Mouse (Mus musculus): ENCODE data around the gene Gm973. TPM values are rescaled to one million over a fixed set of nuclear protein-coding genes. Genes with fewer than 3 reads are reported as not detected.

The Gm973 gene
- polyA plus RNA-seq, 1 experiment from 2014 or later, result 5.5 TPM

- no peak overlapping the region for H3K27ac ChIP-seq (ENCODE audit: low read length)
- no peak for ATAC-seq
- no peak for DNase-seq (ENCODE audit: low spot score)
- TF ChIP-seq EP300 (IDR thresholded peaks at IDR 0.05), result no peak
- TF ChIP-seq CTCF (IDR thresholded peaks at IDR 0.05), result no peak
- H3K27me3 ChIP-seq (replicated peaks; ENCODE audit: insufficient read depth, low read length), result no peaks in the 10 kb centered on the region
- WGBS, result 75% methylated on average over 7 of the region's 7 CpGs
- no peaks in the 10 kb centered on the region for H3K9me3 ChIP-seq (ENCODE audit: low read length)
- no peaks in the 10 kb centered on the region for H3K4me1 ChIP-seq (ENCODE audit: insufficient read depth, low read depth, low read length)
- no peak overlapping the region for H3K4me3 ChIP-seq (ENCODE audit: low read depth, low read length)
- H3K36me3 ChIP-seq (ENCODE audit: insufficient read depth, low read length), result no peaks in the 10 kb centered on the region
- H3K4me2 ChIP-seq (replicated peaks; ENCODE audit: low read depth, low read length), result no peak overlapping the region
- no peak overlapping the region for H3K9ac ChIP-seq (replicated peaks; ENCODE audit: low read depth)
Observed at GRCm38 (mm10) chr1:59566281-59566680, 50.2 kb downstream of the Gm973 start.

DNA sequence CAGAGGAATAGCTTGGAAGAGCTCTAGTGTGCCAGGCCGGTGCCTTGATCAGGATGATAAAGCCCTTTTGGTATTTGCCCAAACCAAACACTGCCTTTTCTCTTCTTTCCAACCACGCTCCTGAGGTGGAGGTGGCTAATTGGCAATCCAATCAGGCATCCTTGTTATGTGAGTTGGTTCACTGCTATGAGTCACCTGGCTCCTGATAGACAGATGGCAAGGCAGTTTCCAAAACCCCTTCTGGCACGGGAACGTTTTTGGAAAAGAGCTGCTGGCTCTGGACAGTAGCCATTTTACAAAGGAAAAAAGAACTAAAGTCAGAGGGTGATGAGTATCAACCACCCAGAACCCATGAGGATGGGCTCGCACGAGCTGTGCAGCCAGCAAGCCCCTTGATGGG is 50.9 kb downstream of the Gm973 start:
- Histone ChIP-seq H3K36me3 (ENCODE audit: insufficient read depth, low read length) (no peaks in the 10 kb centered on the region), H3K9ac (replicated peaks; ENCODE audit: low read depth) (no peak overlapping the region), H3K27me3 (replicated peaks; ENCODE audit: insufficient read depth, low read length) (no peaks in the 10 kb centered on the region), H3K4me2 (replicated peaks; ENCODE audit: low read depth, low read length) (no peak overlapping the region), H3K27ac (ENCODE audit: low read length) (no peak overlapping the region), H3K9me3 (ENCODE audit: low read length) (no peaks in the 10 kb centered on the region), H3K4me3 (ENCODE audit: low read depth, low read length) (no peak overlapping the region), H3K4me1 (ENCODE audit: insufficient read depth, low read depth, low read length) (no peaks in the 10 kb centered on the region)
- TF ChIP-seq EP300 (IDR thresholded peaks at IDR 0.05) (no peak), CTCF (IDR thresholded peaks at IDR 0.05) (no peak)
- no peak for ATAC-seq
- 57% methylated on average over 6 of the region's 6 CpGs for WGBS
- DNase-seq (ENCODE audit: low spot score), result no peak

DNA sequence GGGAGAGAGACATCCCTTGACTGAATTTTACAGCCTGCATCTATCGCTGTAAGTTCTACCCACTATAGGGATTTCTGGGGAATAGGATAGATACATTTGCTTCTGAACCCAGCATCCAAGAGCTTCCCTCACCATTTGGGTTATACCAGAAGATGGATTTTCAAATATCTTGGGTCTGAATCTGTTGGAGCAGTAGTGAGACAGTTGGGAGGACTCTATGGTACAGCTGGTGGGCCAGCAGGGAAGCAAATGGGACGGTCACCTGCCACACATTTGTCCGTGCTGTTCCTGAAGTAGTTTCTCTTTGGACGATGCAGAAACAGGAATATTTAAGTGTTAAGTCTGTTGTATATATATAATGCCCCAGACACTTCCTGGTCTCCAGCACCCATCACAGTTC is 51.5 kb downstream of the Gm973 start:
- no peak overlapping the region for H3K4me2 ChIP-seq (replicated peaks; ENCODE audit: low read depth, low read length)
- WGBS, result 79% methylated on average over 4 of the region's 4 CpGs
- H3K27me3 ChIP-seq (replicated peaks; ENCODE audit: insufficient read depth, low read length), result no peaks in the 10 kb centered on the region
- no peaks in the 10 kb centered on the region for H3K4me1 ChIP-seq (ENCODE audit: insufficient read depth, low read depth, low read length)
- H3K9ac ChIP-seq (replicated peaks; ENCODE audit: low read depth), result no peak overlapping the region
- no peak overlapping the region for H3K4me3 ChIP-seq (ENCODE audit: low read depth, low read length)
- H3K36me3 ChIP-seq (ENCODE audit: insufficient read depth, low read length), result no peaks in the 10 kb centered on the region
- no peak overlapping the region for H3K27ac ChIP-seq (ENCODE audit: low read length)
- H3K9me3 ChIP-seq (ENCODE audit: low read length), result no peaks in the 10 kb centered on the region
- TF ChIP-seq EP300 (IDR thresholded peaks at IDR 0.05), result no peak
- no peak for TF ChIP-seq CTCF (IDR thresholded peaks at IDR 0.05)
- DNase-seq (ENCODE audit: low spot score) (no peak), ATAC-seq (no peak)

DNA sequence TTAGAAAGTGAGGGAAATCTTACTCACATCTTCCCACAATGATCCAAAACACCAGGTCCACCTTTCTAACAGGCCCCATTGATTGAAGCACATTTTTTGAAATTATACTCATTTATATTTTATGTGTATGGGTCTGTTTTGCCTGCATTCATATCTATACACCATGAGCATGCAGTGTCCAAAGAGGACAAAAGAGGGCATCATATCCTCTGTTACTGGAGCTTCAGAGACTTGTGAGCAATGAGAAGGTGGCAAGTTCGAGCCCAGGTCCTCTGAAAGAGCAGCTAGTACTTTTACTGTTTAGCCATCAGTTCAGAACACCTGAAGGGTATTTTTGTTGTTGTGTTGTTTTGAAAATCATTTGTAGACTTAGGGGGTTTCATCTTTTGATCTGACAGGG is 52.2 kb downstream of the Gm973 start:
- TF ChIP-seq CTCF (IDR thresholded peaks at IDR 0.05), result no peak
- TF ChIP-seq EP300 (IDR thresholded peaks at IDR 0.05), result no peak
- H3K4me1 ChIP-seq (ENCODE audit: insufficient read depth, low read depth, low read length), result no peaks in the 10 kb centered on the region
- H3K4me3 ChIP-seq (ENCODE audit: low read depth, low read length), result no peak overlapping the region
- no peaks in the 10 kb centered on the region for H3K27me3 ChIP-seq (replicated peaks; ENCODE audit: insufficient read depth, low read length)
- H3K9ac ChIP-seq (replicated peaks; ENCODE audit: low read depth), result no peak overlapping the region
- H3K4me2 ChIP-seq (replicated peaks; ENCODE audit: low read depth, low read length), result no peak overlapping the region
- H3K27ac ChIP-seq (ENCODE audit: low read length), result no peak overlapping the region
- DNase-seq (ENCODE audit: low spot score), result no peak
- H3K36me3 ChIP-seq (ENCODE audit: insufficient read depth, low read length), result no peaks in the 10 kb centered on the region
- no peak for ATAC-seq
- WGBS, result 85% methylated on average over 1 of the region's 1 CpGs
- H3K9me3 ChIP-seq (ENCODE audit: low read length), result no peaks in the 10 kb centered on the region

GRCm38 (mm10) chr1:59569301-59569700 is 53.2 kb downstream of the Gm973 start:
- no peak for ATAC-seq
- Histone ChIP-seq H3K4me1 (ENCODE audit: insufficient read depth, low read depth, low read length) (no peaks in the 10 kb centered on the region), H3K27ac (ENCODE audit: low read length) (no peak overlapping the region), H3K4me3 (ENCODE audit: low read depth, low read length) (no peak overlapping the region), H3K27me3 (replicated peaks; ENCODE audit: insufficient read depth, low read length) (no peaks in the 10 kb centered on the region), H3K9me3 (ENCODE audit: low read length) (no peaks in the 10 kb centered on the region), H3K9ac (replicated peaks; ENCODE audit: low read depth) (no peak overlapping the region), H3K4me2 (replicated peaks; ENCODE audit: low read depth, low read length) (no peak overlapping the region), H3K36me3 (ENCODE audit: insufficient read depth, low read length) (no peaks in the 10 kb centered on the region)
- 68% methylated on average over 5 of the region's 5 CpGs for WGBS
- no peak for TF ChIP-seq EP300 (IDR thresholded peaks at IDR 0.05)
- no peak for TF ChIP-seq CTCF (IDR thresholded peaks at IDR 0.05)
- no peak for DNase-seq (ENCODE audit: low spot score)

DNA sequence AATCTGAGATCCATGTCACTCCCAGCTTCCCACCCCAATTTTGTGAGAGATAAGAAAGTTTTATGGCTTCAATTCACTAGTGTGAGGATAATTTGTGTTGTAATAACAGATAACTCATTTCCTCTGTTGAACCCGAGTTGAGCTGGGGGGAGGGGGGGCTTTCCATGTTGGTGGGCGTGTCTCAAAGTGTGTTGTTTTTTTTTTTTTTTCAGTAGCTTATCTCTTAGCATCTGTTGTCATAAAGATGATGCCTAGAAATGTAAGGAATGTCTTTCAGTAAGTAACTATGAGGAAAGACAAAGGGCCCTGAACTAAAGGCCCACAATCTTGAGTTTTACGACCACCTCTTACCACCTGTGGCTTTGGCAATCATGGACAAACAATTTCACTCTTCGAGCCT is 54.7 kb downstream of the Gm973 start:
- Histone ChIP-seq H3K27me3 (replicated peaks; ENCODE audit: insufficient read depth, low read length) (no peaks in the 10 kb centered on the region), H3K36me3 (ENCODE audit: insufficient read depth, low read length) (no peaks in the 10 kb centered on the region), H3K27ac (ENCODE audit: low read length) (no peak overlapping the region), H3K9ac (replicated peaks; ENCODE audit: low read depth) (no peak overlapping the region), H3K9me3 (ENCODE audit: low read length) (no peaks in the 10 kb centered on the region), H3K4me2 (replicated peaks; ENCODE audit: low read depth, low read length) (no peak overlapping the region), H3K4me1 (ENCODE audit: insufficient read depth, low read depth, low read length) (no peaks in the 10 kb centered on the region), H3K4me3 (ENCODE audit: low read depth, low read length) (no peak overlapping the region)
- no peak for TF ChIP-seq CTCF (IDR thresholded peaks at IDR 0.05)
- no peak for TF ChIP-seq EP300 (IDR thresholded peaks at IDR 0.05)
- 47% methylated on average over 4 of the region's 4 CpGs for WGBS
- no peak for ATAC-seq
- no peak for DNase-seq (ENCODE audit: low spot score)

GRCm38 (mm10) chr1:59571502-59571901 is 55.4 kb downstream of the Gm973 start:
- no peak overlapping the region for H3K27ac ChIP-seq (ENCODE audit: low read length)
- H3K36me3 ChIP-seq (ENCODE audit: insufficient read depth, low read length), result no peaks in the 10 kb centered on the region
- H3K4me1 ChIP-seq (ENCODE audit: insufficient read depth, low read depth, low read length), result no peaks in the 10 kb centered on the region
- no peaks in the 10 kb centered on the region for H3K27me3 ChIP-seq (replicated peaks; ENCODE audit: insufficient read depth, low read length)
- no peaks in the 10 kb centered on the region for H3K9me3 ChIP-seq (ENCODE audit: low read length)
- no peak overlapping the region for H3K4me3 ChIP-seq (ENCODE audit: low read depth, low read length)
- H3K4me2 ChIP-seq (replicated peaks; ENCODE audit: low read depth, low read length), result no peak overlapping the region
- DNase-seq (ENCODE audit: low spot score), result no peak
- no peak for ATAC-seq
- 78% methylated on average over 3 of the region's 3 CpGs for WGBS
- TF ChIP-seq EP300 (IDR thresholded peaks at IDR 0.05) (no peak), CTCF (IDR thresholded peaks at IDR 0.05) (no peak)
- no peak overlapping the region for H3K9ac ChIP-seq (replicated peaks; ENCODE audit: low read depth)
